Mouse (Mus musculus): Measurements from ENCODE around the gene Tcte2. TPM values are rescaled to one million over a fixed set of nuclear protein-coding genes. Genes with fewer than 3 reads are reported as not detected.

The Tcte2 gene
- polyA plus RNA-seq, 1 experiment = 5.1 TPM

DNA sequence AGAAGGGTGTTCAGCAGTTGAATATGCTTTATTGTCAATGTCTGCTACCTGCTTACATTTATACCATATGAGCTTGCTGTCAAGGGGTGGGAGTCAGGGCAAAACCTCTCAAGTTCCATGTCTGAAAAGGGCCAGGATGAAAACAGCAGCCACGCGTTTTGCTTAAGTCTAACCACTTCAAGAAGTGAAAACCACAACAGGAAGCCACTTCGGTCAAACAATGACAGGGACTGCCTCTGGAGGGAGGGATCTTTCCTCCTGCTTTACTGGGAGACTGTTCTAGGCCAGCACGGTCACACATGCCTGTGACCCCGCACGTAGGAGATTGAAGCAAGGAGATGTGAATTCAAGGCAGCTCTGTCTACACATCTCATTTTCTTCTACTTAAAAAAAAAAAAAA lies 15.3 kb downstream of the Tcte2 start:
- H3K27ac ChIP-seq (ENCODE audit: insufficient read depth, low read depth, low read length) = no peak overlapping the region
- peak; percentile 38 for DNase-seq
- H3K4me1 ChIP-seq (ENCODE audit: control insufficient read depth, insufficient read depth, low read length) = peaks cover 28% of the 10 kb centered on the region
- H3K27me3 ChIP-seq (replicated peaks; ENCODE audit: control insufficient read depth, insufficient read depth, low read length) = no peaks in the 10 kb centered on the region
- TF ChIP-seq CTCF (conservative IDR thresholded peaks at IDR 0.05; ENCODE audit: insufficient read depth, insufficient read length, low read depth, low read length) = no peak
- no peak for TF ChIP-seq POLR2A (IDR thresholded peaks at IDR 0.05; ENCODE audit: low read depth, low read length)
- WGBS = 50% methylated on average over 6 of the region's 6 CpGs
- no peak overlapping the region for H3K4me3 ChIP-seq (ENCODE audit: insufficient read depth, low read depth, low read length)
- no peaks in the 10 kb centered on the region for H3K36me3 ChIP-seq (ENCODE audit: control insufficient read depth, insufficient read depth, low read length)

- TF ChIP-seq POLR2A (IDR thresholded peaks at IDR 0.05; ENCODE audit: low read depth, low read length) (no peak), CTCF (conservative IDR thresholded peaks at IDR 0.05; ENCODE audit: insufficient read depth, insufficient read length, low read depth, low read length) (no peak)
- peak overlapping the region; percentile 76 for H3K27ac ChIP-seq (ENCODE audit: insufficient read depth, low read depth, low read length)
Observed at GRCm38 (mm10) chr17:13745373-13745772, 16.3 kb downstream of the Tcte2 start.

GRCm38 (mm10) chr17:13744824-13745223 lies 16.8 kb downstream of the Tcte2 start:
- TF ChIP-seq POLR2A (IDR thresholded peaks at IDR 0.05; ENCODE audit: low read depth, low read length) (no peak), CTCF (conservative IDR thresholded peaks at IDR 0.05; ENCODE audit: insufficient read depth, insufficient read length, low read depth, low read length) (no peak)
- Histone ChIP-seq H3K4me3 (ENCODE audit: insufficient read depth, low read depth, low read length) (no peak overlapping the region), H3K27ac (ENCODE audit: insufficient read depth, low read depth, low read length) (peak overlapping the region; percentile 83), H3K36me3 (ENCODE audit: control insufficient read depth, insufficient read depth, low read length) (no peaks in the 10 kb centered on the region), H3K4me1 (ENCODE audit: control insufficient read depth, insufficient read depth, low read length) (peaks cover 28% of the 10 kb centered on the region), H3K27me3 (replicated peaks; ENCODE audit: control insufficient read depth, insufficient read depth, low read length) (no peaks in the 10 kb centered on the region)
- WGBS = 16% methylated on average over 4 of the region's 4 CpGs
- peak; percentile 96 for DNase-seq

More at GRCm38 (mm10) chr17:13745373-13745772, 16.3 kb downstream of the Tcte2 start:
- DNase-seq = no peak
- Histone ChIP-seq H3K27me3 (replicated peaks; ENCODE audit: control insufficient read depth, insufficient read depth, low read length) (no peaks in the 10 kb centered on the region), H3K4me1 (ENCODE audit: control insufficient read depth, insufficient read depth, low read length) (peaks cover 28% of the 10 kb centered on the region), H3K4me3 (ENCODE audit: insufficient read depth, low read depth, low read length) (no peak overlapping the region), H3K36me3 (ENCODE audit: control insufficient read depth, insufficient read depth, low read length) (no peaks in the 10 kb centered on the region)
- 47% methylated on average over 2 of the region's 2 CpGs for WGBS

- H3K4me1 ChIP-seq (ENCODE audit: control insufficient read depth, insufficient read depth, low read length) = peaks cover 28% of the 10 kb centered on the region
- no peak overlapping the region for H3K4me3 ChIP-seq (ENCODE audit: insufficient read depth, low read depth, low read length)
- H3K36me3 ChIP-seq (ENCODE audit: control insufficient read depth, insufficient read depth, low read length) = no peaks in the 10 kb centered on the region
- WGBS = 32% methylated on average over 6 of the region's 6 CpGs
- no peak for TF ChIP-seq POLR2A (IDR thresholded peaks at IDR 0.05; ENCODE audit: low read depth, low read length)
- no peak for TF ChIP-seq CTCF (conservative IDR thresholded peaks at IDR 0.05; ENCODE audit: insufficient read depth, insufficient read length, low read depth, low read length)
- peak overlapping the region; percentile 83 for H3K27ac ChIP-seq (ENCODE audit: insufficient read depth, low read depth, low read length)
- H3K27me3 ChIP-seq (replicated peaks; ENCODE audit: control insufficient read depth, insufficient read depth, low read length) = no peaks in the 10 kb centered on the region
- DNase-seq = peak; percentile 52
Observed at GRCm38 (mm10) chr17:13744219-13744618, 17.4 kb downstream of the Tcte2 start.

DNA sequence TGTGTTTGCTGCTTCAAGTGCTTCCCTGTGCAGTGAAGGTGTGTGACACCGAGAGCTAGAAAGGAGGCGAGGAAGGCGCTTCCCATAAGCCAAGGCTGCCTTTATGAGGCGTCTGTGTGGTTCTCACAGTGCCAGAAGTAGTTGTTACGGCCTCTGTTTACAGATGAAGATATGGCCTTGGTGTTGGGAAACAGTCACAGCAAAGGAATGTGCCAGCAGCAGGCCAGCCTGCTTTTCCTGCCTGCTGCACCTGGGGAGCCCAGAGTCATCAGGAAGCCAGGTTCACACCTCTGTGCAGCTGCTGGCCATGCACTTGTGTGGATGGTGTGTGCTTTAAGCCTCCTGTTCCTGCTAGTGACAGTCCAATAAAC lies 17.9 kb downstream of the Tcte2 start:
- Histone ChIP-seq H3K36me3 (ENCODE audit: control insufficient read depth, insufficient read depth, low read length) (no peaks in the 10 kb centered on the region), H3K4me3 (ENCODE audit: insufficient read depth, low read depth, low read length) (no peak overlapping the region), H3K27ac (ENCODE audit: insufficient read depth, low read depth, low read length) (peak overlapping the region; percentile 83), H3K4me1 (ENCODE audit: control insufficient read depth, insufficient read depth, low read length) (peaks cover 28% of the 10 kb centered on the region), H3K27me3 (replicated peaks; ENCODE audit: control insufficient read depth, insufficient read depth, low read length) (no peaks in the 10 kb centered on the region)
- DNase-seq = peak; percentile 68
- WGBS = 67% methylated on average over 5 of the region's 5 CpGs
- TF ChIP-seq CTCF (conservative IDR thresholded peaks at IDR 0.05; ENCODE audit: insufficient read depth, insufficient read length, low read depth, low read length) (no peak), POLR2A (IDR thresholded peaks at IDR 0.05; ENCODE audit: low read depth, low read length) (no peak)

DNA sequence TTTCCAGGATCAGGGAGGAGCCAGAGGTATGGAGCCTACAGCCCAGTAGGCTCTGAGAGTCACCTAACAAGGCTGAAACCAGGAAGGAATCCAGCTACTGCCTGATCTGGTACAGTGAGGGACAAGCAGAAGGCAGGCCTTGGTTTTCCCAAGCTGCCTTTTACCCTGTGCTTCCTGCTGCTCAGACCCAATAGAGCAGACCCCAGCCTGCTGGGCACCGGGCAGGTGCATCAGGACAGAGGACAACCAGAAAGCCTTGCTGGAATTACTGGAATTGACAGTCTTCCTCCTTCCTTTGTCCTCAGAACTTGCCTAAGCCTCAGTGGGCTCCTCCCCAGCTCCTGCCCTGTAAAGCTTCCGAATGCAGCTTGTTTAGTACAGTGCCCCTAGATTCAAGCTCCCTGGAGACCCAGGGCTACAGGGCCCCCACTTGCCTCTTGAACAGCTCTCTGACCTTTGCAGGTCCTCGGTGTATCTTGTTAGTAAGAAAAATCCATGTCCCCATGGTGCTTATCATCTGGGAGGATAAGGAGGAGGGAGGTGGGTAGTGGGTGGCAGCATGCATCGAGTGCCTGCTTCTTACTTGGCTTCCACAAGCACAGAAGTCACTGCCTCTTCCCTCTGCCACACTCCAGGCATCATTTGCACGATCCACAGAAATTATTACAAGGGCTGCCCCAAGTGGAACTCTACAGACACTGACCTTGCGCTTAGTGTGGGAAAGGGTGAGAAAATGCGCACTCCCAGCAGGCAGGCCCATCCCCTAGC lies 18.5 kb downstream of the Tcte2 start:
- peak overlapping the region; percentile 83 for H3K27ac ChIP-seq (ENCODE audit: insufficient read depth, low read depth, low read length)
- TF ChIP-seq CTCF (conservative IDR thresholded peaks at IDR 0.05; ENCODE audit: insufficient read depth, insufficient read length, low read depth, low read length) (no peak), POLR2A (IDR thresholded peaks at IDR 0.05; ENCODE audit: low read depth, low read length) (no peak)
- DNase-seq = no peak
- H3K36me3 ChIP-seq (ENCODE audit: control insufficient read depth, insufficient read depth, low read length) = no peaks in the 10 kb centered on the region
- peaks cover 28% of the 10 kb centered on the region for H3K4me1 ChIP-seq (ENCODE audit: control insufficient read depth, insufficient read depth, low read length)
- WGBS = 66% methylated on average over 7 of the region's 7 CpGs
- H3K4me3 ChIP-seq (ENCODE audit: insufficient read depth, low read depth, low read length) = no peak overlapping the region
- no peaks in the 10 kb centered on the region for H3K27me3 ChIP-seq (replicated peaks; ENCODE audit: control insufficient read depth, insufficient read depth, low read length)

- TF ChIP-seq POLR2A (IDR thresholded peaks at IDR 0.05; ENCODE audit: low read depth, low read length) (no peak), CTCF (conservative IDR thresholded peaks at IDR 0.05; ENCODE audit: insufficient read depth, insufficient read length, low read depth, low read length) (no peak)
- H3K27me3 ChIP-seq (replicated peaks; ENCODE audit: control insufficient read depth, insufficient read depth, low read length) = no peaks in the 10 kb centered on the region
- no peak for DNase-seq
- H3K36me3 ChIP-seq (ENCODE audit: control insufficient read depth, insufficient read depth, low read length) = no peaks in the 10 kb centered on the region
- 54% methylated on average over 2 of the region's 2 CpGs for WGBS
- no peak overlapping the region for H3K4me3 ChIP-seq (ENCODE audit: insufficient read depth, low read depth, low read length)
- H3K27ac ChIP-seq (ENCODE audit: insufficient read depth, low read depth, low read length) = no peak overlapping the region
- H3K4me1 ChIP-seq (ENCODE audit: control insufficient read depth, insufficient read depth, low read length) = peaks cover 28% of the 10 kb centered on the region
Observed at GRCm38 (mm10) chr17:13742334-13742733, 19.3 kb downstream of the Tcte2 start.
